Mouse (Mus musculus) gastrocnemius, postnatal 25 days (tissue): ENCODE measurements around the gene Accs. TPM values are rescaled to one million over a fixed set of nuclear protein-coding genes. Genes with fewer than 3 reads are reported as not detected.
A peak's percentile ranks its signal among the peaks of the same experiment; 100 is the strongest.

Experiments
- DNase-seq: peaks from one replicate; pipeline ENCODE4 v3.0.0; 2022
- long read RNA-seq, 2 experiments: library from polyadenylated mRNA; stranded (forward); transcript quantifications; one replicate each; pipeline ENCODE4 v2.0.0; 2021
- total RNA-seq, 2 experiments: library from RNA; stranded (reverse); gene quantifications; 1 replicate in 1 of 2; 2 replicates in 1 of 2; pipeline ENCODE4 v1.2.3; 2021

Gene Accs
- 1 to 10 TPM; 2.3 to 4.1 TPM for total RNA-seq
- long read RNA-seq, experiment 1, partial matches to known transcripts, result 1 of 1 reads
- long read RNA-seq, experiment 1, other reads (novel, unspliced or antisense), result 0 of 1 reads
- long read RNA-seq, experiment 2, partial matches to known transcripts, result 2 of 2 reads
- long read RNA-seq, experiment 2, other reads (novel, unspliced or antisense), result 0 of 2 reads

- peak; percentile 66 for DNase-seq
Observed at GRCm38 (mm10) chr2:93849505-93850089, at the start of gene Accs. Accs (minus strand) TSS chr2:93849943.

- DNase-seq, result no peak
Observed at GRCm38 (mm10) chr2:93891611-93892280, 42.0 kb upstream of the Accs start.

- DNase-seq, result no peak
Observed at GRCm38 (mm10) chr2:93890143-93890542, 40.4 kb upstream of the Accs start.

- no peak for DNase-seq
Observed at GRCm38 (mm10) chr2:93889071-93889470, 39.3 kb upstream of the Accs start.

GRCm38 (mm10) chr2:93888366-93888765, 38.6 kb upstream of the Accs start:
- no peak for DNase-seq

- no peak for DNase-seq
Observed at GRCm38 (mm10) chr2:93887273-93887672, 37.5 kb upstream of the Accs start.

- no peak for DNase-seq
Observed at GRCm38 (mm10) chr2:93886013-93886794, 36.5 kb upstream of the Accs start.

- DNase-seq, result no peak
Observed at GRCm38 (mm10) chr2:93883066-93883465, 33.3 kb upstream of the Accs start.

- no peak for DNase-seq
Observed at GRCm38 (mm10) chr2:93881640-93882367, 32.1 kb upstream of the Accs start.

GRCm38 (mm10) chr2:93880981-93881380, 31.2 kb upstream of the Accs start:
- DNase-seq, result no peak

GRCm38 (mm10) chr2:93880450-93880849, 30.7 kb upstream of the Accs start:
- no peak for DNase-seq

- peak; percentile 23 for DNase-seq
Observed at GRCm38 (mm10) chr2:93877005-93877404, 27.3 kb upstream of the Accs start.

- DNase-seq, result no peak
Observed at GRCm38 (mm10) chr2:93874606-93875005, 24.9 kb upstream of the Accs start.

GRCm38 (mm10) chr2:93874227-93874514, 24.4 kb upstream of the Accs start:
- DNase-seq, result peak; percentile 40

- no peak for DNase-seq
Observed at GRCm38 (mm10) chr2:93873449-93874226, 23.9 kb upstream of the Accs start.

GRCm38 (mm10) chr2:93872257-93872656, 22.5 kb upstream of the Accs start:
- no peak for DNase-seq

- DNase-seq, result no peak
Observed at GRCm38 (mm10) chr2:93871411-93871925, 21.7 kb upstream of the Accs start.

GRCm38 (mm10) chr2:93870842-93871241, 21.1 kb upstream of the Accs start:
- peak; percentile 38 for DNase-seq

GRCm38 (mm10) chr2:93869107-93869600, 19.4 kb upstream of the Accs start, which contains the start of gene Accsl:
Accsl (minus strand) TSS chr2:93869157.
- DNase-seq, result no peak

GRCm38 (mm10) chr2:93868566-93868965, 18.8 kb upstream of the Accs start:
- no peak for DNase-seq

GRCm38 (mm10) chr2:93863229-93863628, 13.5 kb upstream of the Accs start:
- no peak for DNase-seq
